Mouse (Mus musculus) limb, embryonic 13.5 days (tissue): ENCODE results near the gene Cited2. TPM values are rescaled to one million over a fixed set of nuclear protein-coding genes. Genes with fewer than 3 reads are reported as not detected.

Experiments used
- ATAC-seq: fragments of 200-750 bp; cut with Nextera tagmentation; 2 replicates; pipeline ENCODE4 v1.8.0; 2017; ENCODE audit warnings: low read depth, moderate number of reproducible peaks, moderate TSS enrichment; ENCODE audit not compliant: low FRiP score
- H3K27ac ChIP-seq: fragments of 300-500 bp; sonication (generic); 2 replicates; pipeline ENCODE4 v1.5.1; 2015; ENCODE audit warnings: inconsistent platforms, mild to moderate bottlenecking, moderate library complexity
- H3K27me3 ChIP-seq: fragments of 300-500 bp; sonication (generic); 2 replicates; pipeline ENCODE4 v1.6.1; 2015; ENCODE audit warnings: mild to moderate bottlenecking, inconsistent platforms
- H3K36me3 ChIP-seq: fragments of 300-500 bp; sonication (generic); 2 replicates; pipeline ENCODE4 v1.6.1; 2015; ENCODE audit warnings: inconsistent platforms, mild to moderate bottlenecking, moderate library complexity
- H3K4me1 ChIP-seq: fragments of 300-500 bp; sonication (generic); 2 replicates; pipeline ENCODE4 v1.6.1; 2015; ENCODE audit warnings: inconsistent platforms
- H3K4me2 ChIP-seq: fragments of 300-500 bp; sonication (generic); replicated peaks from 2 replicates; pipeline ENCODE4 v1.6.1; 2015; ENCODE audit warnings: inconsistent platforms, mild to moderate bottlenecking, moderate library complexity
- H3K4me3 ChIP-seq: fragments of 300-500 bp; sonication (generic); 2 replicates; pipeline ENCODE4 v1.5.1; 2015; ENCODE audit warnings: moderate library complexity, mild to moderate bottlenecking, inconsistent platforms
- H3K9ac ChIP-seq: fragments of 300-500 bp; sonication (generic); 2 replicates; pipeline ENCODE4 v1.6.1; 2015; ENCODE audit warnings: mild to moderate bottlenecking, inconsistent platforms
- H3K9me3 ChIP-seq: fragments of 300-500 bp; sonication (generic); 2 replicates; pipeline ENCODE4 v1.6.1; 2016; ENCODE audit warnings: inconsistent platforms
- WGBS: fragments of 180-500 bp; shearing (Covaris S2); methylation state at CpG from one replicate; pipeline ENCODE4 v1.1.7; 2015; 5-methylcytosine and 5-hydroxymethylcytosine counted together
- polyA plus RNA-seq: library from polyadenylated mRNA; unstranded; fragments of >200 nt; fragmentation: Nextera tagmentation; extraction: Ambion mirVana; gene quantifications from 2 replicates; pipeline ENCODE4 v1.2.1, GENCODE M21; 2015

Gene Cited2
- polyA plus RNA-seq, 1 experiment from 2014 or later: 37.3 TPM

GRCm38 (mm10) chr10:17725037-17725584 lies 2.1 kb downstream of the Cited2 start:
- ATAC-seq: no peak
- no peak overlapping the region; the same call in 1 of the 2 replicates for H3K27ac ChIP-seq
- no peaks in the 10 kb centered on the region for H3K9me3 ChIP-seq
- H3K27me3 ChIP-seq: no peaks in the 10 kb centered on the region
- peak overlapping the region; percentile 78 for H3K4me2 ChIP-seq
- WGBS: 11% methylated on average over 8 of the region's 8 CpGs
- H3K9ac ChIP-seq: peak overlapping the region; percentile 95
- H3K4me3 ChIP-seq: peak overlapping the region; percentile 96
- H3K36me3 ChIP-seq: no peaks in the 10 kb centered on the region
- H3K4me1 ChIP-seq: peaks cover 30% of the 10 kb centered on the region

- H3K27ac ChIP-seq: peak overlapping the region; percentile 44; the same call in 1 of the 2 replicates
- no peaks in the 10 kb centered on the region for H3K36me3 ChIP-seq
- peak overlapping the region; percentile 33 for H3K4me3 ChIP-seq
- H3K4me2 ChIP-seq: peak overlapping the region; percentile 78
- H3K9me3 ChIP-seq: no peaks in the 10 kb centered on the region
- peaks cover 30% of the 10 kb centered on the region for H3K4me1 ChIP-seq
- 25% methylated on average over 7 of the region's 7 CpGs for WGBS
- ATAC-seq: no peak
- H3K27me3 ChIP-seq: no peaks in the 10 kb centered on the region
- peak overlapping the region; percentile 39 for H3K9ac ChIP-seq
These were observed 2.8 kb downstream of the Cited2 start for GRCm38 (mm10) chr10:17725644-17726372.

DNA sequence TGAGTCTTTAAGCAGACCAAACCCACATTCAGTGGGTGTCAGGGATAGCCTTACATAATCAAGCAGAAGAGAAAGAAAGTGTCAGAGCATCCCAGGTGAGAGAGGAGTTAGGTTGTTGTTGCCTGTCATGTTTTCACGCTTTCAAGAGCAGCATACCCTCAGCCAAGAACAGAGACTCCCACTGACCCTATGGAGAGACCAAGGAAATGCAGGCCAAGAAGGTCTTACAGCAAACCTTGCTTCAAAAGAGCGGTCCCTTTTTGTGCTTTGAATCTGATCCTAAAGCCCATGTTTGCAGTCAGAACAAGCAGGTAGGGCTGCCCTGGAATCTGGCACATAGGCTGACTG lies 3.3 kb downstream of the Cited2 start:
- H3K27ac ChIP-seq: peak overlapping the region; percentile 44; the same call in 1 of the 2 replicates
- H3K4me3 ChIP-seq: peak overlapping the region; percentile 33
- H3K36me3 ChIP-seq: no peaks in the 10 kb centered on the region
- no peaks in the 10 kb centered on the region for H3K27me3 ChIP-seq
- H3K4me1 ChIP-seq: peaks cover 30% of the 10 kb centered on the region
- H3K9me3 ChIP-seq: no peaks in the 10 kb centered on the region
- WGBS: 45% methylated on average over 2 of the region's 2 CpGs
- ATAC-seq: no peak
- peak overlapping the region; percentile 78 for H3K4me2 ChIP-seq
- peak overlapping the region; percentile 39 for H3K9ac ChIP-seq

GRCm38 (mm10) chr10:17727161-17727925 lies 4.3 kb downstream of the Cited2 start:
- Histone ChIP-seq H3K27ac (no peak overlapping the region), H3K4me3 (peak overlapping the region; percentile 33), H3K36me3 (no peaks in the 10 kb centered on the region), H3K9ac (no peak overlapping the region), H3K9me3 (no peaks in the 10 kb centered on the region), H3K27me3 (no peaks in the 10 kb centered on the region), H3K4me1 (peaks cover 30% of the 10 kb centered on the region), H3K4me2 (peak overlapping the region; percentile 78)
- no peak for ATAC-seq
- WGBS: 14% methylated on average over 15 of the region's 15 CpGs

- no peak for ATAC-seq
- no peak overlapping the region for H3K9ac ChIP-seq
- peaks cover 30% of the 10 kb centered on the region for H3K4me1 ChIP-seq
- H3K27ac ChIP-seq: no peak overlapping the region
- no peaks in the 10 kb centered on the region for H3K36me3 ChIP-seq
- 2% methylated on average over 5 of the region's 5 CpGs for WGBS
- no peaks in the 10 kb centered on the region for H3K9me3 ChIP-seq
- H3K4me3 ChIP-seq: peak overlapping the region; percentile 33; the same call in 1 of the 2 replicates
- H3K4me2 ChIP-seq: peak overlapping the region; percentile 78
- no peaks in the 10 kb centered on the region for H3K27me3 ChIP-seq
These were observed 4.9 kb downstream of the Cited2 start for GRCm38 (mm10) chr10:17727926-17728279.

DNA sequence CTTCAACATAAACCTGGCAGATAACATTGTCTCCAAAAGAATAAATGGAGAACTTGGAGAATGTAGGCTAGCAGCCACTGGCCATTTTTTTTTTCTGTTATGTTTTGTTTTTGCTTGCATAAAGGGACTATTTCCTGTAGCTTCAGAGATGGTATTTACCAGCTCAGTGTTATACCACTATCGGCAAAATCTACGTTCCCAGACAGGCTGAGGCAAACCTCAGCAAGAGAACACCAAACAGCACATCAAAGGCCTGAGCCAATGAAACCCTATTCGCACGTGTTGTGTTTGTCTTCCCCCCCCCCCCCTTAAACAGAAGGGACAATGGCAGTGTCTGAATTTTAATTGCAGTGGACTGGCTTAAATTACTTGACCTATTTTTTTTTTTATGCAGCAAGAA lies 5.7 kb downstream of the Cited2 start:
- Histone ChIP-seq H3K9ac (no peak overlapping the region), H3K4me3 (no peak overlapping the region), H3K27ac (no peak overlapping the region), H3K27me3 (no peaks in the 10 kb centered on the region), H3K4me1 (peaks cover 30% of the 10 kb centered on the region), H3K9me3 (no peaks in the 10 kb centered on the region), H3K4me2 (no peak overlapping the region), H3K36me3 (no peaks in the 10 kb centered on the region)
- ATAC-seq: no peak
- WGBS: 11% methylated on average over 4 of the region's 4 CpGs

- H3K9me3 ChIP-seq: no peaks in the 10 kb centered on the region
- H3K36me3 ChIP-seq: no peaks in the 10 kb centered on the region
- no peaks in the 10 kb centered on the region for H3K27me3 ChIP-seq
- WGBS: 64% methylated on average over 6 of the region's 6 CpGs
- H3K9ac ChIP-seq: no peak overlapping the region
- H3K27ac ChIP-seq: no peak overlapping the region
- H3K4me2 ChIP-seq: no peak overlapping the region
- H3K4me3 ChIP-seq: no peak overlapping the region
- no peak for ATAC-seq
- H3K4me1 ChIP-seq: peaks cover 30% of the 10 kb centered on the region
These were observed 6.5 kb downstream of the Cited2 start for GRCm38 (mm10) chr10:17729476-17729875.

DNA sequence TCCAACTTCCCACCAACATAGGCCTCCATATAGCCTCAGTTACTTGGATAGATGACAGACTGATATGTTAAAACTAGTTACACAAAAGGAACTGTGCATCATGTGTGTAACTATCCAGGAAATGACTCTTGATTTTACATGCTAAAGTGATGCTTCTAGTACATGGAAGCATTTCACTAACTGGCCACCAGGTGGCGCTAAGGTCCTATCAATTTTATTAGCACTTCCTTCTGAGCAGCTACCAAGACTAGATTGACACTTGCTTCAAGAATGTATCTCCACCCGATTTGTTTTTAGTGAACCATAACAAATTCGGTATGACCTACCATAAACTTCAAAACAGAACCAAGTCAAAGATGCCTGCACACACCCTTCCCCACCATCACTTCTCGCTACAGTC lies 10.0 kb downstream of the Cited2 start:
- Histone ChIP-seq H3K27me3 (no peaks in the 10 kb centered on the region), H3K9me3 (no peaks in the 10 kb centered on the region), H3K27ac (no peak overlapping the region), H3K4me2 (no peak overlapping the region), H3K4me1 (peaks cover 4% of the 10 kb centered on the region), H3K9ac (no peak overlapping the region), H3K4me3 (no peak overlapping the region), H3K36me3 (no peaks in the 10 kb centered on the region)
- ATAC-seq: no peak
- 29% methylated on average over 4 of the region's 4 CpGs for WGBS

- no peak for ATAC-seq
- H3K9ac ChIP-seq: no peak overlapping the region
- no peak overlapping the region for H3K4me3 ChIP-seq
- H3K4me2 ChIP-seq: no peak overlapping the region
- no peaks in the 10 kb centered on the region for H3K9me3 ChIP-seq
- no peaks in the 10 kb centered on the region for H3K27me3 ChIP-seq
- 97% methylated on average over 2 of the region's 2 CpGs for WGBS
- H3K27ac ChIP-seq: no peak overlapping the region
- H3K36me3 ChIP-seq: no peaks in the 10 kb centered on the region
- H3K4me1 ChIP-seq: no peaks in the 10 kb centered on the region
These were observed 19.6 kb downstream of the Cited2 start for GRCm38 (mm10) chr10:17742581-17742980.

GRCm38 (mm10) chr10:17752478-17752877 lies 29.5 kb downstream of the Cited2 start:
- Histone ChIP-seq H3K36me3 (no peaks in the 10 kb centered on the region), H3K9me3 (peaks cover 7% of the 10 kb centered on the region), H3K4me3 (no peak overlapping the region), H3K4me2 (no peak overlapping the region), H3K27ac (no peak overlapping the region), H3K9ac (no peak overlapping the region), H3K4me1 (no peaks in the 10 kb centered on the region; the same call in 1 of the 2 replicates), H3K27me3 (no peaks in the 10 kb centered on the region)
- WGBS: 81% methylated on average over 5 of the region's 5 CpGs
- no peak for ATAC-seq

DNA sequence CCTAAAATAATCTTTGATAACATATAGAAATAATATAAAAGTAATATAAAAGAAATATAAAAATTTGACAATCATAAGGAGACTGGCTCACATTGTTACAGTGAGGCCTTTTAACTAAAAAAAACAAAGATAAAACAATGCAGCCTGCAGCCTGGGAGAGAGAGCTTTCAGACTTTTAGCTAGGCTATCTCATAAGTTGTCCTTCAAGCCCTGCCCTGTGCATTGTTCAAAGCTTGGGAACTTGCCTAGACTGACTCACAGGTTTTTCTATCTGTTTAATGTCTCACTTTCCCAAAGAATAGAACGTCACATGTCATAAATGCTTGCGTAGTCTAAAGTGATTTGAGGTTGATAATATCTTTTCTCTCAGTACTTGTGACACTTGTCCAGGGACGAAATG lies 36.8 kb downstream of the Cited2 start:
- Histone ChIP-seq H3K27me3 (no peaks in the 10 kb centered on the region), H3K27ac (no peak overlapping the region), H3K36me3 (no peaks in the 10 kb centered on the region), H3K4me1 (no peaks in the 10 kb centered on the region), H3K9me3 (peaks cover 7% of the 10 kb centered on the region), H3K4me3 (no peak overlapping the region), H3K9ac (no peak overlapping the region), H3K4me2 (no peak overlapping the region)
- WGBS: 90% methylated on average over 3 of the region's 3 CpGs
- no peak for ATAC-seq

DNA sequence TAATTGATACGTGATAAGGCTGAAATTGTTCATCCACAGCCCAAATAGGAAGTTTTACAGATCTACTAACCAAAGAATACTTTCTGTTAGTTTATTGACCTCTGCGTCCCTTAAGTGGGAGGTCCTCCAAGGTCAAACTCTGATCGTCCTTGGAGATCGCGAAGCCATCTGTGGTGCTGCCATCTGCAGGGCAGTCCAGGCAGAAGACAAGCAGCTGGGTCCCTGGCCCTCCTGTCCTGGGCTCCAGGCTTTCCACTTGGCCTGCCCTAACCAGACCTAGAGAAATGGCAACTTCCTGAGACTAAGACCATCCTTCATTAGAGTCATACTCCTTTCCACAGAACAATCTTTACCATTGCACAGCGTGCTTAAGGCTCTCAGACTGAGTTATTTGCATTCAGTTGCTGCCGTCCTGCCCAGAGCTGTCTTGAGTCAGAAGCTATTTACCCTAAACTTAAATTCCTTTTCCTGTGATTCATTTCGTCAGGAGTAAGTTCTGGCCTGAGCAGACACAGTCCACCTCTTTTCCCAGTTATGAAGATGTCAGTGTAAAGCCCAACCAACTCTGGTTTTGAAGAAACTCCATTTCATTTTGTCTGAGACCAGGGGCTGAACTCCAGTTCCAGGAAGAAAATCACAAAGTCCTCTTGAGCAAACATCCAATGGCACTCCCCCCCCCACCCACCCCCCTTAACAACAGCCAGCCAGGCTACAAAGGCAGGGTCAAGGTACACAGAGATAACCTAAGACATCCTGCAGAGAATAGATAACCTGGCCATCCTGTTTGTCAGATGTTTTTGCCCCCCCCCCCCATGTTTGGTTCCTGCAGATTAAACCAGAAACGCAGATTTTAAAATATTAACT lies 38.0 kb downstream of the Cited2 start:
- Histone ChIP-seq H3K9me3 (peaks cover 1% of the 10 kb centered on the region), H3K4me1 (no peaks in the 10 kb centered on the region), H3K36me3 (no peaks in the 10 kb centered on the region), H3K9ac (no peak overlapping the region), H3K27ac (no peak overlapping the region), H3K27me3 (no peaks in the 10 kb centered on the region), H3K4me3 (no peak overlapping the region), H3K4me2 (no peak overlapping the region)
- WGBS: 76% methylated on average over 9 of the region's 9 CpGs
- no peak for ATAC-seq
